In genomic region chr10:78575105-78575632, GRCm38 (mm10) we compare ENCODE assay signal across 9 mouse cellular contexts. TPM values are rescaled to one million over a fixed set of nuclear protein-coding genes. Genes with fewer than 3 reads are reported as not detected.
A peak's percentile ranks its signal among the peaks of the same experiment; 100 is the strongest.
DNase-seq lines count a peak whose midpoint lies in the region; ATAC-seq and TF ChIP-seq lines count a peak whose summit lies in the region.
"Had no signal": no experiment of that assay in that cellular context is flagged by ENCODE, and none has a peak within 500 bp of the region (broad histone marks: within the 10 kb centered on the region; RNA-seq: fewer than 3 reads in every experiment).

No protein-coding gene starts in this region.

- no peak for TF ChIP-seq POLR2A in cortical plate, adult 2 months (IDR thresholded peaks at IDR 0.05; ENCODE audit: extremely low read depth, insufficient read depth, low read length)
- TF ChIP-seq POLR2A in myocyte (IDR thresholded peaks at IDR 0.05; ENCODE audit: insufficient read length, low read depth), result no peak

- peak; percentile 68 for ATAC-seq in intestine, embryonic 16.5 days

- H3K27me3 ChIP-seq in intestine, embryonic 16.5 days (replicated peaks; ENCODE audit: control insufficient read depth, insufficient read depth, low read length), result no peaks in the 10 kb centered on the region
- no peaks in the 10 kb centered on the region for H3K27me3 ChIP-seq in myocyte (ENCODE audit: control insufficient read depth, insufficient read depth, insufficient read length)

- no peaks in the 10 kb centered on the region for H3K9me3 ChIP-seq in intestine, embryonic 16.5 days (ENCODE audit: control insufficient read depth, low read length)

- DNase-seq in layer of hippocampus, adult 2 months (ENCODE audit: low spot score in 2 of 2), result no peak
- DNase-seq in layer of hippocampus, adult 18-20 months (ENCODE audit: low spot score in 2 of 2), result no peak
- no peak for DNase-seq in layer of hippocampus, adult 11-12 months (ENCODE audit: low spot score)
- no peak for DNase-seq in cerebellum, adult 11-12 months
- no peak for DNase-seq in ovary, postnatal 36 days (ENCODE audit: low spot score)

- H3K4me1 ChIP-seq in cortical plate, adult 2 months (ENCODE audit: control insufficient read depth, insufficient read depth, low read length), result peaks cover 2% of the 10 kb centered on the region
- H3K4me1 ChIP-seq in intestine, embryonic 16.5 days (ENCODE audit: control insufficient read depth, insufficient read depth, low read length), result peaks cover 4% of the 10 kb centered on the region

- H3K9ac ChIP-seq in intestine, embryonic 16.5 days (ENCODE audit: low read depth, low read length), result peak overlapping the region; percentile 82

- TF ChIP-seq CTCF in layer of hippocampus, adult 2 months (conservative IDR thresholded peaks at IDR 0.05), result no peak
- TF ChIP-seq CTCF in cortical plate, adult 2 months (IDR thresholded peaks at IDR 0.05; ENCODE audit: extremely low read depth, insufficient read depth, low read length), result no peak

- peak overlapping the region; percentile 81 for H3K4me3 ChIP-seq in layer of hippocampus, adult 2 months
- peak overlapping the region; percentile 84 for H3K4me3 ChIP-seq in cortical plate, adult 2 months (ENCODE audit: insufficient read depth, low read length)
- H3K4me3 ChIP-seq in intestine, embryonic 16.5 days (ENCODE audit: low read length), result peak overlapping the region; percentile 75
- H3K4me3 ChIP-seq in myocyte, result peak overlapping the region; percentile 64

- H3K36me3 ChIP-seq in intestine, embryonic 16.5 days (ENCODE audit: control insufficient read depth, insufficient read depth, low read length), result 0 out of 2 replicates have a peak, but pooled peaks cover 3% of the 10 kb centered on the region
- no peaks in the 10 kb centered on the region for H3K36me3 ChIP-seq in myocyte (ENCODE audit: control insufficient read depth, insufficient read depth)

- peak overlapping the region; percentile 95 for H3K27ac ChIP-seq in layer of hippocampus, adult 2 months
- H3K27ac ChIP-seq in cortical plate, adult 2 months (ENCODE audit: insufficient read depth, low read length), result no peak overlapping the region; the same call in 1 of the 2 replicates
- peak overlapping the region; percentile 97 for H3K27ac ChIP-seq in intestine, embryonic 16.5 days (ENCODE audit: low read length)

- H3K79me2 ChIP-seq in myocyte (ENCODE audit: control insufficient read depth, insufficient read depth), result no peaks in the 10 kb centered on the region

- H3K4me2 ChIP-seq in intestine, embryonic 16.5 days (ENCODE audit: low read depth, low read length), result peak overlapping the region; percentile 73
- peak overlapping the region; percentile 87 for H3K4me2 ChIP-seq in myocyte (ENCODE audit: low read depth)

- 9% methylated on average over 13 of the region's 13 CpGs for WGBS in intestine, embryonic 16.5 days

- peak overlapping the region; percentile 45 for H3ac ChIP-seq in myocyte (ENCODE audit: control insufficient read depth, insufficient read length)

TF ChIP-seq in myocyte, 11 proteins besides CTCF, POLR2A, EP300 and RAD21:
- TF ChIP-seq TCF3 (IDR thresholded peaks at IDR 0.05; ENCODE audit: insufficient read length, low read depth) (no peak), POLR2AphosphoS2 (IDR thresholded peaks at IDR 0.05; ENCODE audit: insufficient read length, low read depth) (peak; percentile 7)

RNA-seq across cellular contexts. Expression of gene Ilvbl, which starts 1.0 kb away (rescaled TPM):
- 10 to 100 TPM; 27.8 to 30.2 TPM for total RNA-seq in layer of hippocampus, adult 2 months (2021)
- total RNA-seq in layer of hippocampus, adult 18-20 months (2021), result 10 to 100 TPM; 27.3 to 33.4 TPM
- polyA plus RNA-seq in cortical plate, adult 2 months (2012; rRNA removed), result 41.1 and 41.2 TPM in 2 replicates
- 83.1 and 85.8 TPM in 2 replicates for polyA plus RNA-seq in intestine, embryonic 16.5 days (2015; fragmentation: Nextera tagmentation; extraction: Ambion mirVana)
- polyA plus RNA-seq in myocyte (2012; fragmentation: generic; extraction: Trizol), result 49.6 TPM

RNA-seq across cellular contexts. Expression of gene Syde1, which starts 16.6 kb away (rescaled TPM):
- total RNA-seq in layer of hippocampus, adult 2 months (2021), result 1 to 10 TPM; 6.3 TPM
- 1 to 10 TPM; 6.8 to 8.2 TPM for total RNA-seq in layer of hippocampus, adult 18-20 months (2021)
- 8.9 and 9.3 TPM in 2 replicates for polyA plus RNA-seq in cortical plate, adult 2 months (2012; rRNA removed)
- 12.5 and 13.4 TPM in 2 replicates for polyA plus RNA-seq in intestine, embryonic 16.5 days (2015; fragmentation: Nextera tagmentation; extraction: Ambion mirVana)
- 32.1 TPM for polyA plus RNA-seq in myocyte (2012; fragmentation: generic; extraction: Trizol)

RNA-seq across cellular contexts. Expression of gene Olfr1357, which starts 42.7 kb away (rescaled TPM):
- not detected for total RNA-seq in layer of hippocampus, adult 2 months (2021)
- not detected for total RNA-seq in layer of hippocampus, adult 18-20 months (2021)
- not detected in 2 replicates for polyA plus RNA-seq in cortical plate, adult 2 months (2012; rRNA removed)
- polyA plus RNA-seq in intestine, embryonic 16.5 days (2015; fragmentation: Nextera tagmentation; extraction: Ambion mirVana), result not detected in 2 replicates
- not detected for polyA plus RNA-seq in myocyte (2012; fragmentation: generic; extraction: Trizol)
- polyA plus RNA-seq: brain, embryonic 14.5 days had no signal

RNA-seq across cellular contexts. Expression of gene Olfr1358, which starts 57.9 kb away (rescaled TPM):
- total RNA-seq in layer of hippocampus, adult 2 months (2021), result not detected
- not detected for total RNA-seq in layer of hippocampus, adult 18-20 months (2021)
- polyA plus RNA-seq in cortical plate, adult 2 months (2012; rRNA removed), result not detected in 2 replicates
- not detected in 2 replicates for polyA plus RNA-seq in intestine, embryonic 16.5 days (2015; fragmentation: Nextera tagmentation; extraction: Ambion mirVana)
- polyA plus RNA-seq in myocyte (2012; fragmentation: generic; extraction: Trizol), result not detected
